Mouse (Mus musculus) olfactory bulb, adult 2 months (tissue): ENCODE measurements at regions not wholly inside any gene's neighbourhood (a gene's known extent, or its start where the extent isn't known, plus 50 kb on each side); places are given as distances from the start of the nearest gene placed in this dataset.

ENCODE experiments used
- CTCF ChIP-seq: fragments of 200-500 bp; IDR thresholded peaks from 2 replicates; pipeline ENCODE4 v1.5.1; 2012; ENCODE audit warnings: low read depth, mild to moderate bottlenecking, low read length, moderate library complexity; ENCODE audit not compliant: insufficient read depth
- POLR2A ChIP-seq: fragments of 200-500 bp; IDR thresholded peaks from 2 replicates; pipeline ENCODE4 v1.6.1; 2012; ENCODE audit warnings: mild to moderate bottlenecking, low read depth, low read length, moderate library complexity; ENCODE audit not compliant: insufficient read depth

GRCm38 (mm10) chr11:104055941-104056340, 76.7 kb upstream of the Crhr1 start:
- TF ChIP-seq CTCF (no peak), POLR2A (no peak)
